Mouse (Mus musculus) forebrain, embryonic 15.5 days (tissue): ENCODE measurements at regions not wholly inside any gene's neighbourhood (a gene's known extent, or its start where the extent isn't known, plus 50 kb on each side); places are given as distances from the start of the nearest gene placed in this dataset.
"Not testable (repeated sequence)": the region's sequence is repeated elsewhere in the genome, so short reads cannot be mapped to it uniquely, and the experiment has no call there.

Source experiments
- ATAC-seq: fragments of 200-750 bp; cut with Nextera tagmentation; replicated peaks from 2 replicates; pipeline ENCODE4 v1.8.0; 2017; ENCODE audit warnings: mild to moderate bottlenecking, moderate TSS enrichment, moderate library complexity
- H3K27ac ChIP-seq: fragments of 300-500 bp; sonication (generic); replicated peaks from 2 replicates; pipeline ENCODE4 v1.5.1; 2015; ENCODE audit warnings: mild to moderate bottlenecking, inconsistent platforms
- H3K27me3 ChIP-seq: fragments of 300-500 bp; sonication (generic); 2 replicates; pipeline ENCODE4 v1.6.1; 2015; ENCODE audit warnings: inconsistent platforms
- H3K36me3 ChIP-seq: fragments of 300-500 bp; sonication (generic); 2 replicates; pipeline ENCODE4 v1.6.1; 2015; ENCODE audit warnings: mild to moderate bottlenecking, inconsistent platforms
- H3K4me1 ChIP-seq: fragments of 300-500 bp; sonication (generic); 2 replicates; pipeline ENCODE4 v1.6.1; 2015; ENCODE audit warnings: inconsistent platforms
- H3K4me2 ChIP-seq: fragments of 300-500 bp; sonication (generic); replicated peaks from 2 replicates; pipeline ENCODE4 v1.6.1; 2015; ENCODE audit warnings: mild to moderate bottlenecking, inconsistent platforms
- H3K4me3 ChIP-seq: fragments of 300-500 bp; sonication (generic); 2 replicates; pipeline ENCODE4 v1.5.1; 2015; ENCODE audit warnings: mild to moderate bottlenecking, inconsistent platforms
- H3K9ac ChIP-seq: fragments of 300-500 bp; sonication (generic); replicated peaks from 2 replicates; pipeline ENCODE4 v1.6.1; 2015; ENCODE audit warnings: mild to moderate bottlenecking, inconsistent platforms
- H3K9me3 ChIP-seq: fragments of 300-500 bp; sonication (generic); 2 replicates; pipeline ENCODE4 v1.6.1; 2016; ENCODE audit warnings: inconsistent platforms
- WGBS: fragments of 180-500 bp; shearing (Covaris S2); methylation state at CpG from one replicate; pipeline ENCODE4 v1.1.7; 2015; ENCODE audit warnings: mixed read lengths; 5-methylcytosine and 5-hydroxymethylcytosine counted together

DNA sequence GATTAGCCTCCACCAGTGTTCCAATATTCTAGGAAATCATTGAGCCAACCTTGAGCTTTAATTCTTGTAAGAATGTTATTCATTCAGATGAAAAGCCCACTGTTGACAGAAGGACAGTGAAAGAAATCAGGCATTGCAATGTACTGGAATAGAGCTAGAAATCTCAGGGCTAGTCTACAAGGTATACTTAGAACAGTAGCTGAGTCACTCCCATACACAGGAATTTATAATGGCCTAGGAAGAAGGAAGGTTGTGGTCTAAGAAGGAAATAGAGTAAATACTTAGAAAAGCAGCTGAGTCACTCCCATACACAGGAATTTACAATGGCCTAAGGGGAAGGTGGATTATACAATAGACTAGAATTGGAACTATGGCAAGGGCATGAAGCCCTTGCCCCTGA lies 174.6 kb downstream of the Fam181b start:
- not testable (repeated sequence) for H3K27ac ChIP-seq, H3K27me3 ChIP-seq, H3K9me3 ChIP-seq, H3K36me3 ChIP-seq, H3K4me2 ChIP-seq, H3K4me1 ChIP-seq, ATAC-seq, H3K9ac ChIP-seq, H3K4me3 ChIP-seq

DNA sequence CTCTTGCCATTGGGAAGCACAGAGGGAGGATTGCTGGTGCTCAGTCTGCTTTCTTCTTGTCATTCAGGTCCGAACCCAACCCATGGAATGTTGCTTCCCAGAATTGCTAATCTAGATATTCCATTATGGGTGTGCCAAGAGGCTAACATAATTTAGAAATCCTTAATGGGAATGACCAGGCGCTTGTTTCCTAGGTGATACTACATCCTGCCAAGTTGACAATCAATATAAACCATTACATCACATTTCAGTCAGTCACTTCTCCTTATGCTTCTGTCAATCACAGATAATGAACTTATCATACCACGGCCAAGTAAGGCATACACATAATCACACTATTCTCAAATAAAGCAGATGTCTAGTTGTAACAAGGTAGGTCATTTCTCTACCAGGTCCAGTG lies 206.1 kb downstream of the Fam181b start:
- Histone ChIP-seq H3K36me3 (no peaks in the 10 kb centered on the region), H3K27me3 (no peaks in the 10 kb centered on the region), H3K27ac (no peak overlapping the region), H3K9me3 (no peaks in the 10 kb centered on the region), H3K9ac (no peak overlapping the region), H3K4me2 (no peak overlapping the region), H3K4me1 (no peaks in the 10 kb centered on the region), H3K4me3 (no peak overlapping the region)
- WGBS = 40% methylated on average over 3 of the region's 3 CpGs
- peak; percentile 67 for ATAC-seq

DNA sequence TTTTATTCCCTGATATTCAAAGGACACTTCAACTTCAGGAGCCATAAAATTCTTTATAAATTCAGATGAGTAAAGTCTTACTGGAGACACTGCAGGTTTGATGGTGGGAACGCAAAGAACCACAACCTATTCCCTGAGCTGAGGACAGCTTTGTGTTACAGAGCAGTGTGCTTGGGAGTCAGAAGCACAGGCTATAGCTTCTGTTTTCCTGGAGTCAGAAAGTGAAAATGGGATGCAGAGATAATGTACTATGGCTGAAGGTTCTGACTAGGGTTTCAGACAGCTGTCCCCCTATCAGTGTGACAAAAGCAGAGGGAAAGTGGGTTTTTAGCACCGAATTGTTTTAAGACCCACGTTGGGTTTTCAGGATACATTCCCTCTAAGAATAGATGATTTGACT lies 211.8 kb downstream of the Fam181b start:
- Histone ChIP-seq H3K9ac (no peak overlapping the region), H3K4me1 (0 out of 2 replicates have a peak, but pooled peaks cover 8% of the 10 kb centered on the region), H3K27me3 (no peaks in the 10 kb centered on the region), H3K27ac (no peak overlapping the region), H3K9me3 (no peaks in the 10 kb centered on the region), H3K4me2 (no peak overlapping the region), H3K4me3 (no peak overlapping the region), H3K36me3 (no peaks in the 10 kb centered on the region)
- ATAC-seq = 0 out of 2 replicates have a peak, but pooled peaks have one; percentile 16
- WGBS = 51% methylated on average over 3 of the region's 3 CpGs

DNA sequence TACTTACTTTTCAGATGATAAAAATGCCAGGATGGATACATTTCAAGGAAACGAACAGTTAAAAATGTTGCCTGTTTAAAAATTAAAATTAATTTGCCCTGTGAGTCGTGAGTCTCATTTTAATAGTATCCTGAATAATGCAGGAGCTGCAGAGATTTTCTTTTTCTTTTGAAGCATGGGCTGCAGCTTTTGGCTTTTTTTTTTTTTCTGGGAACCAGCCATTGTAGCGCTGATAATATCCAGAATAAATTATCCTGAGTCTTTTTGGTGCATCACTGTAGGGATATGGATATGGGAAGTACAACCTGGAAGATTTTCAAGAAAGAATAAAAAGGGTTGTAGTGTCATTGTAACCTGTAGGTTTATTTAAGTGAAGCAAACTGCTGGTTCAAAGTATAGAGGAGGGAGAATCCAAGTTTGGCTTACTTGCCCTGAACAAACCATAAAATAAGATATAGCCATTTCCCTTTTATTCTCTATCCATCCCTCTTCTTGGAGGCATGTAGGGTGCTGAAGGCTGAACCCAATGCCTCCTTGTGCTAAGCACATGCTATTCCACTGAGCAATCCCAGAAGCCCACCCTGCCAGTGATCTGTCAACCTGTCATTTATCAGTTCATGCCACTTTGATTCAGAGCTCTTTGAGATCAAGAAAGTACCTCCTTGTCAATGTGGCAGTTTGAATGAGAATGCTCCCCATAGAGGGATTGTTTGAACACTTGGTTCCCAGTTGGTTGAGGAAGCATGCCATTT lies 212.5 kb downstream of the Fam181b start:
- H3K4me3 ChIP-seq = no peak overlapping the region
- H3K9me3 ChIP-seq = no peaks in the 10 kb centered on the region
- H3K27me3 ChIP-seq = no peaks in the 10 kb centered on the region
- H3K4me1 ChIP-seq = 0 out of 2 replicates have a peak, but pooled peaks cover 8% of the 10 kb centered on the region
- no peak overlapping the region for H3K9ac ChIP-seq
- no peak overlapping the region for H3K4me2 ChIP-seq
- ATAC-seq = 0 out of 2 replicates have a peak, but pooled peaks have one; percentile 46
- 43% methylated on average over 3 of the region's 3 CpGs for WGBS
- no peaks in the 10 kb centered on the region for H3K36me3 ChIP-seq
- H3K27ac ChIP-seq = no peak overlapping the region

DNA sequence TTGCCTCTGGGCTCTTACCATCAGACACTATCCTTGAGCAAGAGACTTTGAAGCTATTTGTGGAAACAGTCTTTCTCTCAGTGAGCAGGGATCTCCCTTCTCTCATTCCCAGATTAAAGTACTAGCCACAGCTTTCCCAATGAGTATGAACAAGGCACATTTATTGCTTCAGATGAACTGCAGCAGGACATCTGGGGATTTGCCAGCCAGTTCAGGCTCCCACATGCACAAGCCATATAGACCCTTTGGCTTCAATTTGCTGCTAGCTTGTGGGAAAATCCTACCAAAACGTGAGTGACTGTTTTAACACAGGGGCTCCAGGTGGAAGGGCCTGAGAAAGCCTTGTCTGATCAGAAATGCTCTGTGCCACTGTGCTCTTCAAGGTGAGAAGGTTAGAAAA lies 233.1 kb downstream of the Fam181b start:
- no peaks in the 10 kb centered on the region for H3K9me3 ChIP-seq
- H3K27ac ChIP-seq = no peak overlapping the region
- no peak overlapping the region for H3K4me2 ChIP-seq
- WGBS = 39% methylated on average over 1 of the region's 1 CpGs
- H3K9ac ChIP-seq = no peak overlapping the region
- ATAC-seq = no peak
- H3K4me3 ChIP-seq = no peak overlapping the region
- no peaks in the 10 kb centered on the region for H3K4me1 ChIP-seq
- no peaks in the 10 kb centered on the region for H3K27me3 ChIP-seq
- H3K36me3 ChIP-seq = no peaks in the 10 kb centered on the region

- 76% methylated on average over 1 of the region's 1 CpGs for WGBS
- no peak for ATAC-seq
- Histone ChIP-seq H3K27ac (no peak overlapping the region), H3K9me3 (no peaks in the 10 kb centered on the region), H3K36me3 (no peaks in the 10 kb centered on the region), H3K4me3 (no peak overlapping the region), H3K4me2 (no peak overlapping the region), H3K27me3 (no peaks in the 10 kb centered on the region), H3K4me1 (0 out of 2 replicates have a peak, but pooled peaks cover 3% of the 10 kb centered on the region), H3K9ac (no peak overlapping the region)
These were observed 251.7 kb downstream of the Fam181b start for GRCm38 (mm10) chr7:93331351-93331750.

DNA sequence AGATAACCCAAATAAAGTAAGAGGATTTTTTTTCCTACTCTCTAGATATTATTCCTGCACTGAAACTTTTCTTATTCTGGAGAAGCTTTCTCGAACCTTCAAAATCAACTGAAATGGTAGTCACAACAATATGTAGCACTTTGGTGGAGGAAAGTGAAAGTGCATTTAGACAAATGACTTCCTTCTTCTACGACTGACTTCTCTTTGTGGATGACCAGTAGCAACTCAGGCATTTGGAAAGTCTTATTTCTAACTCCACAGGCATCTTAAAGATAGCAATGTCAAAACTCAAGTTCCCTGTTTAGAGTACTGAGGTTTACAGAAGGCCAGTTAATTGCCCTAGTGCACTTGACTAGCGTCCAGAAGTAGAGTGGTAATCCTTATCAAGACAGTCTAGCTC lies 252.5 kb downstream of the Fam181b start:
- WGBS = 81% methylated on average over 3 of the region's 3 CpGs

DNA sequence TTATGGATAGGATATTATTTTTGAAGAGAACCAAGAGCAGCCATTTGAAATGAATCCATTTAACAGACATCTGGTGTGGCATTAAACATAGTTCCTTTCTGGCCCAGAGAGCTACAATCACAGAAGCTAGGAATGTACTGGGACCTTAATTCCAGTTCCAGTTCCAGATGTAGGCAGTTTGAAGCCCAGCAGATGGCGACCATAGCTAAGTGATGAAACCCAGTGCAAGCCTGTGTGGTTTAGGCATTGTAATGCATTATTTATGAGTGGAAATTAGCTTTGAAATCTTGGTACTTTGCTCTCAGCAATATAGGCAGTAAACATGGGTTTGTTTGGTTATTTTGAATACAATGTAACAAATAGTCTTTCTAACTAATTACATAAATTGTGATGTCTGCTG lies 256.8 kb downstream of the Fam181b start:
- H3K36me3 ChIP-seq = no peaks in the 10 kb centered on the region
- no peak overlapping the region for H3K4me2 ChIP-seq
- H3K27ac ChIP-seq = no peak overlapping the region
- H3K4me3 ChIP-seq = no peak overlapping the region
- H3K9me3 ChIP-seq = no peaks in the 10 kb centered on the region
- H3K9ac ChIP-seq = no peak overlapping the region
- no peaks in the 10 kb centered on the region for H3K27me3 ChIP-seq
- ATAC-seq = peak; percentile 87
- WGBS = 10% methylated on average over 1 of the region's 1 CpGs
- H3K4me1 ChIP-seq = 0 out of 2 replicates have a peak, but pooled peaks cover under 1% of the 10 kb centered on the region

More for the DNA sequence above, 252.5 kb downstream of the Fam181b start:
- Histone ChIP-seq H3K9me3 (no peaks in the 10 kb centered on the region), H3K36me3 (no peaks in the 10 kb centered on the region), H3K4me2 (no peak overlapping the region), H3K4me1 (0 out of 2 replicates have a peak, but pooled peaks cover 3% of the 10 kb centered on the region), H3K4me3 (no peak overlapping the region), H3K27ac (no peak overlapping the region), H3K27me3 (no peaks in the 10 kb centered on the region), H3K9ac (no peak overlapping the region)
- no peak for ATAC-seq
